Mouse (Mus musculus) ovary, postnatal 36 days (tissue): ENCODE measurements around the gene Cxcr5.
"Not testable (repeated sequence)": the region's sequence is repeated elsewhere in the genome, so short reads cannot be mapped to it uniquely, and the experiment has no call there.

Experiments
- DNase-seq: peaks from one replicate; pipeline ENCODE4 v3.0.0; 2022; ENCODE audit warnings: low spot score, mixed read lengths

The Cxcr5 gene

GRCm38 (mm10) chr9:44587262-44588160 is 25.8 kb upstream of the Cxcr5 start:
- DNase-seq = no peak

GRCm38 (mm10) chr9:44586640-44587261 is 25.1 kb upstream of the Cxcr5 start:
- no peak for DNase-seq

GRCm38 (mm10) chr9:44582390-44582789 is 20.7 kb upstream of the Cxcr5 start:
- DNase-seq = no peak

GRCm38 (mm10) chr9:44581423-44581822 is 19.7 kb upstream of the Cxcr5 start:
- no peak for DNase-seq

- DNase-seq = no peak
These were observed 18.4 kb upstream of the Cxcr5 start for GRCm38 (mm10) chr9:44580085-44580484.

- no peak for DNase-seq
These were observed 17.7 kb upstream of the Cxcr5 start for GRCm38 (mm10) chr9:44579392-44579791.

GRCm38 (mm10) chr9:44576046-44576445 is 14.4 kb upstream of the Cxcr5 start:
- not testable (repeated sequence) for DNase-seq

GRCm38 (mm10) chr9:44575095-44575494 is 13.4 kb upstream of the Cxcr5 start:
- DNase-seq = no peak

- no peak for DNase-seq
These were observed 11.6 kb upstream of the Cxcr5 start for GRCm38 (mm10) chr9:44573306-44573705.

GRCm38 (mm10) chr9:44570939-44571382 is 9.3 kb upstream of the Cxcr5 start:
- no peak for DNase-seq

GRCm38 (mm10) chr9:44568083-44568455 is 6.4 kb upstream of the Cxcr5 start:
- DNase-seq = no peak

- DNase-seq = no peak
These were observed 5.8 kb upstream of the Cxcr5 start for GRCm38 (mm10) chr9:44567338-44568082.

GRCm38 (mm10) chr9:44565367-44565766 is 3.7 kb upstream of the Cxcr5 start:
- DNase-seq = peak; percentile 19

GRCm38 (mm10) chr9:44562936-44563335 is 1.3 kb upstream of the Cxcr5 start:
- no peak for DNase-seq

- peak; percentile 23 for DNase-seq
These were observed 9.5 kb downstream of the Cxcr5 start for GRCm38 (mm10) chr9:44552161-44552560.

- DNase-seq = no peak
These were observed 10.5 kb downstream of the Cxcr5 start for GRCm38 (mm10) chr9:44551138-44551537.

GRCm38 (mm10) chr9:44548412-44549152 is 13.1 kb downstream of the Cxcr5 start:
- DNase-seq = no peak

- DNase-seq = no peak
These were observed 16.7 kb downstream of the Cxcr5 start for GRCm38 (mm10) chr9:44544986-44545385.

- no peak for DNase-seq
These were observed 19.3 kb downstream of the Cxcr5 start for GRCm38 (mm10) chr9:44542364-44542763.

- DNase-seq = no peak
These were observed 21.0 kb downstream of the Cxcr5 start for GRCm38 (mm10) chr9:44540676-44541075.

- no peak for DNase-seq
These were observed 21.8 kb downstream of the Cxcr5 start for GRCm38 (mm10) chr9:44539816-44540421.
